Mouse (Mus musculus) liver, adult 2 months (tissue): Measurements from ENCODE around the gene Gdpd3. TPM values are rescaled to one million over a fixed set of nuclear protein-coding genes. Genes with fewer than 3 reads are reported as not detected.
A peak's percentile ranks its signal among the peaks of the same experiment; 100 is the strongest.

Experiments
- DNase-seq: peaks from one replicate; pipeline ENCODE4 v3.0.0-alpha.2; 2011; ENCODE audit warnings: low read depth, low spot score; ENCODE audit errors: extremely low read depth
- H3K27ac ChIP-seq: fragments of 200-500 bp; replicated peaks from 2 replicates; pipeline ENCODE4 v1.5.1; 2012; ENCODE audit warnings: low read depth, mild to moderate bottlenecking, control low read depth, inconsistent platforms, low read length; ENCODE audit not compliant: insufficient read depth
- H3K27me3 ChIP-seq: fragments of 200-500 bp; 2 replicates; pipeline ENCODE4 v1.6.1; 2012; ENCODE audit warnings: mild to moderate bottlenecking, moderate library complexity, low read length, inconsistent platforms; ENCODE audit not compliant: control insufficient read depth, insufficient read depth
- H3K36me3 ChIP-seq: fragments of 200-500 bp; 2 replicates; pipeline ENCODE4 v1.6.1; 2012; ENCODE audit warnings: low read length, inconsistent platforms; ENCODE audit not compliant: control insufficient read depth, insufficient read depth
- H3K4me1 ChIP-seq: fragments of 200-500 bp; 2 replicates; pipeline ENCODE4 v1.6.1; 2011; ENCODE audit warnings: low read length; ENCODE audit not compliant: control insufficient read depth, insufficient read depth
- H3K4me3 ChIP-seq: fragments of 200-500 bp; 2 replicates; pipeline ENCODE4 v1.5.1; 2011; ENCODE audit warnings: low read depth, mild to moderate bottlenecking, control low read depth, low read length, moderate library complexity; ENCODE audit not compliant: insufficient read depth
- H3K79me2 ChIP-seq: fragments of 200-500 bp; 2 replicates; pipeline ENCODE4 v1.6.1; 2012; ENCODE audit warnings: inconsistent platforms, mild to moderate bottlenecking, low read length, moderate library complexity; ENCODE audit not compliant: control insufficient read depth, insufficient read depth
- H3K9ac ChIP-seq: fragments of 200-500 bp; 2 replicates; pipeline ENCODE4 v1.6.1; 2012; ENCODE audit warnings: low read depth, mild to moderate bottlenecking, control low read depth, inconsistent platforms, low read length
- CTCF ChIP-seq: fragments of 200-500 bp; IDR thresholded peaks from 2 replicates; pipeline ENCODE4 v1.5.1; 2011; ENCODE audit warnings: low read depth, low read length, control low read depth
- POLR2A ChIP-seq: fragments of 200-500 bp; IDR thresholded peaks from 2 replicates; pipeline ENCODE4 v1.6.1; 2011; ENCODE audit warnings: low read length, control low read depth; ENCODE audit not compliant: insufficient read depth; ENCODE audit errors: extremely low read depth
- WGBS: fragments of 180-500 bp; shearing (Covaris S2); methylation state at CpG from one replicate; pipeline ENCODE4 v1.1.7; 2018; 5-methylcytosine and 5-hydroxymethylcytosine counted together
- polyA plus RNA-seq: library from polyadenylated mRNA; depleted of rRNA; stranded (reverse); fragments of >200 nt; gene quantifications from 2 replicates; pipeline ENCODE4 v1.2.3, GENCODE M21; 2012
- total RNA-seq: library from RNA; depleted of rRNA; stranded (reverse); fragments of >200 nt; gene quantifications from 2 replicates; pipeline ENCODE4 v1.2.3, GENCODE M21; 2014

Gene Gdpd3
- total and polyA plus RNA-seq, 2 experiments = 0.46 to 8.0 TPM

GRCm38 (mm10) chr7:126793456-126794270, 27.5 kb downstream of the Gdpd3 start:
- WGBS = 78% methylated on average over 4 of the region's 4 CpGs
- no peak for DNase-seq
- H3K27ac ChIP-seq = peak overlapping the region; percentile 48
- H3K27me3 ChIP-seq = no peaks in the 10 kb centered on the region
- no peak overlapping the region for H3K9ac ChIP-seq
- peaks cover 29% of the 10 kb centered on the region for H3K36me3 ChIP-seq
- H3K79me2 ChIP-seq = peaks cover 6% of the 10 kb centered on the region; the same call in 1 of the 2 replicates
- TF ChIP-seq CTCF (no peak), POLR2A (no peak)
- H3K4me3 ChIP-seq = no peak overlapping the region
- H3K4me1 ChIP-seq = peaks cover 9% of the 10 kb centered on the region

- 66% methylated on average over 4 of the region's 4 CpGs for WGBS
- H3K4me1 ChIP-seq = peaks cover 9% of the 10 kb centered on the region
- peaks cover 26% of the 10 kb centered on the region for H3K36me3 ChIP-seq
Observed at GRCm38 (mm10) chr7:126794271-126794605, 28.1 kb downstream of the Gdpd3 start.

DNA sequence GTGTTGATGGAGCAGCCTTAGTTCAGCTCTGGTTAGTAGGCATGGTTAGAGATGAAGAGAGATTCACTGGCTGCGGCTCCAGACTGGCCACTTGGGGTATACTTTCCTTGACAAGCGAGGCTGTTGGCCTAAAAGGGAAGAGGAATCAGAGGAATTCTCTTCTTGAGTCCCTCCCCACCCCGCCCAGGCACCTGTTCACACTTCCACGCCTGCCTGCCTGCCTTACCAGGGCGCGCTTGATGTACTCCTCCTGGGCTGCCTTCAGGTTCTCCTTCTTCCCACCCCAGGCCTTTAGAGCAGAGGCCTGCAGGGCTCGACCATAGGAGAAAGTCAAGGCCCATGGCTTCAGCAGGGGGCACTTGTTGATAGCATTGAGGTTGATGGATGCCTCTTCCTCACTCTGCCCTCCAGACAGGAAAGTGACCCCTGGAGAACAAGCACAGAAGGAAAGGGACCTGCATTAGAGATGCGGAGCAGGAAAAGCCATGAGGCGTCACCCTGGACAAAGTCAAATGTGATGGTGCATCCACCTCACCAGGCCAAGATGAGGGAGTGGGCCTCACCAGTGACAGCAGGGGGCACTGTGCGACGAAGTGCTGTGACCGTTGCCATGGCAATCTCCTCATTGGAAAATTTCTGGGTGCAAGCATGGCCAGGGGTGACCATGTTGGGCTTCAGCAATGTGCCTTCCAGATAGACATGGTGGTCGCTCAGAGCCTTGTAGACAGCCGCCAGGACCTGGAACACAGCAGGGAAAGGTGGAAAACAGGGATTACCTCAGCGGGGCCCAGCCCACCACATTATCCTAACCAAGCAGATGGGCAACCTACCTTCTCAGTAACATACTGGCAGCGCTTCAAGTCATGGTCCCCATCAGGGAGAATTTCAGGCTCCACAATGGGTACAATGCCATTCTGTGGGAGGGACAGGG, 29.5 kb downstream of the Gdpd3 start:
- Histone ChIP-seq H3K9ac (no peak overlapping the region), H3K27me3 (no peaks in the 10 kb centered on the region), H3K36me3 (peaks cover 20% of the 10 kb centered on the region), H3K4me3 (no peak overlapping the region), H3K4me1 (peaks cover 7% of the 10 kb centered on the region), H3K79me2 (peaks cover 8% of the 10 kb centered on the region; the same call in 1 of the 2 replicates), H3K27ac (no peak overlapping the region)
- DNase-seq = no peak
- WGBS = 89% methylated on average over 16 of the region's 16 CpGs
- TF ChIP-seq POLR2A (no peak), CTCF (no peak)

More at GRCm38 (mm10) chr7:126794271-126794605, 28.1 kb downstream of the Gdpd3 start:
- peak overlapping the region; percentile 48; the same call in 1 of the 2 replicates for H3K27ac ChIP-seq
- H3K9ac ChIP-seq = no peak overlapping the region
- no peaks in the 10 kb centered on the region for H3K27me3 ChIP-seq
- TF ChIP-seq POLR2A (no peak), CTCF (no peak)
- no peak for DNase-seq
- H3K4me3 ChIP-seq = no peak overlapping the region
- H3K79me2 ChIP-seq = peaks cover 8% of the 10 kb centered on the region; the same call in 1 of the 2 replicates

DNA sequence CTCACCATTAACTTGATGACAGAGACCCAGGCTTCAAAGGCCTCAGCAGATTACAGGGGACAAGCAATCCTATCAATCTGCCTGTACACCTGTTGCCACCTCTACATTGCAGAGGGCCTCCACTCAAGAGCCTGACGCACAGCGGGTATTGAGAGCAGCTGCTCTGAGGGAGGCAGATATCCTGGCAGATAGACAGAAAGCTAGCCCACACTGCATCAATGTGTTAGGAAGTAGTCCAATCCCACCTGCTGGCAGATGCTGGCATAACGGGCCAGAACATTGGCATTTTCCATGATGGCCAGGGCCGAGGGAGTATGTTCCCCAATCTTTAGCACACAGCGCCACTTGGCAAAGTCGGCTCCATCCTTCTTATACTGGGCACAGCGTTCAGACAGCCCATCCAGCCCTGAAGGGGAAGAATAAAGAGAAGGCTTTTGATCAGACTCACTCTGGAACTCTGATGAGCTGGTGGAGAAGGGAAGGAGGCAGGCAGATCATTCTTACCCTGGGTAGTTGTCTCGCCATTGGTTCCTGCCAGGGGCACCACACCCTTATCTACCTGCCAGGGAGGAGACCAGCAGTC, 30.3 kb downstream of the Gdpd3 start:
- Histone ChIP-seq H3K27ac (no peak overlapping the region), H3K4me3 (no peak overlapping the region), H3K4me1 (peaks cover 5% of the 10 kb centered on the region; the same call in 1 of the 2 replicates), H3K79me2 (peaks cover 8% of the 10 kb centered on the region; the same call in 1 of the 2 replicates), H3K27me3 (no peaks in the 10 kb centered on the region), H3K9ac (no peak overlapping the region), H3K36me3 (peaks cover 17% of the 10 kb centered on the region)
- 79% methylated on average over 8 of the region's 8 CpGs for WGBS
- TF ChIP-seq POLR2A = no peak
- TF ChIP-seq CTCF = 0 out of 2 replicates have a peak, but pooled peaks have one; percentile 6
- no peak for DNase-seq

DNA sequence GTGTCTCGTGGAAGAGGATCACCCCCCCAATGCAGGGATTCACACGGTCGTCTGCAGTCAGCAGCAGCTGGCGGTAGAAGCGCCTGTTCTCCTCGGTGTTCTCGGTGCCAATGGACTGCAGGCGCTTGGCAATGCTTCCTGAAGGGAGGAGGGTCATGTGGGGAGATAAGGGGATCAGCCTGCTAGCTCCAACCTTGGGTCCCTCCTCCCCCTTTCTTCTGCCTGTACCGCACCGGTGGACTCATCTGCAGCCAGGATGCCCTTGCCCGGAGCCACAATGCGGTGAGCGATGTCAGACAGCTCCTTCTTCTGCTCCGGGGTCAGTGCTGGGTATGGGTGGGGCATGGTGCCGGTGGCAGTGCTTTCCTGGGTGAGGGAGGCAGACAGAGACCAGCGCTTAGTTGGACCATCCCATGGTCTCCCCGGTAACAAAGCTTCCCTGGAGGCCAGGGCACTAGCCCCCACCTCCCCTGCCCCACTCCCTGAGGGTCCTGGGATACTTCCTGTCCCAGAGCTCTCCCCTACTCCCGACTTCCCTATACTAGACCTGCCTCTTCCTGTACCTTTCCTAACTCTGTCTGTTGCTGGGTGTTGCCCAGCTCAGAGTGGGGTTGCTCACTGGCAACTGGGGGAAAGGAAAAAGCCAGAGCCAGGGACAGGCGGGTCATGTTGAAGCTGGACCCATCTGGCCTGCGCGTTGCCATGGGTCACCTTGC, 31.4 kb downstream of the Gdpd3 start, which contains the start of gene Fam57b:
Fam57b (plus strand) TSS at position 258 of the 716 bp plus-strand sequence.
- peak within 1 kb of the TSS; percentile 89 for H3K9ac ChIP-seq
- peaks cover 3% of the 10 kb centered on the region; the same call in 1 of the 2 replicates for H3K79me2 ChIP-seq
- peak; percentile 43 for DNase-seq
- 5% methylated on average over 21 of the region's 21 CpGs for WGBS
- peak within 1 kb of the TSS; percentile 75 for H3K4me3 ChIP-seq
- no peak for TF ChIP-seq CTCF
- TF ChIP-seq POLR2A = no peak
- H3K36me3 ChIP-seq = peaks cover 17% of the 10 kb centered on the region
- H3K27ac ChIP-seq = peak within 1 kb of the TSS; percentile 82
- peaks cover 5% of the 10 kb centered on the region; the same call in 1 of the 2 replicates for H3K4me1 ChIP-seq
- no peaks in the 10 kb centered on the region for H3K27me3 ChIP-seq
